Mouse (Mus musculus) embryonic facial prominence, embryonic 14.5 days (tissue): ENCODE data around the gene Adgrf5. TPM values are rescaled to one million over a fixed set of nuclear protein-coding genes. Genes with fewer than 3 reads are reported as not detected.

Experiments
- ATAC-seq: fragments of 200-750 bp; cut with Nextera tagmentation; 2 replicates; pipeline ENCODE4 v1.8.0; 2017; ENCODE audit warnings: low read depth, moderate number of reproducible peaks, moderate TSS enrichment
- DNase-seq: peaks from one replicate; pipeline ENCODE4 v3.0.0-alpha.2; 2015; ENCODE audit warnings: low spot score
- H3K27ac ChIP-seq: fragments of 300-500 bp; sonication (generic); replicated peaks from 2 replicates; pipeline ENCODE4 v1.5.1; 2014; ENCODE audit warnings: low read depth, mild to moderate bottlenecking, low read length, moderate library complexity
- H3K27me3 ChIP-seq: fragments of 300-500 bp; sonication (generic); replicated peaks from 2 replicates; pipeline ENCODE4 v1.6.1; 2014; ENCODE audit warnings: low read length; ENCODE audit not compliant: control insufficient read depth, insufficient read depth
- H3K36me3 ChIP-seq: fragments of 300-500 bp; sonication (generic); 2 replicates; pipeline ENCODE4 v1.6.1; 2014; ENCODE audit warnings: low read length, mixed read lengths; ENCODE audit not compliant: control insufficient read depth, insufficient read depth
- H3K4me1 ChIP-seq: fragments of 300-500 bp; sonication (generic); 2 replicates; pipeline ENCODE4 v1.6.1; 2014; ENCODE audit warnings: antibody characterized with exemption, low read length; ENCODE audit not compliant: control insufficient read depth, insufficient read depth
- H3K4me2 ChIP-seq: fragments of 300-500 bp; sonication (generic); 2 replicates; pipeline ENCODE4 v1.6.1; 2014; ENCODE audit warnings: low read depth, mild to moderate bottlenecking, low read length, moderate library complexity, mixed read lengths
- H3K4me3 ChIP-seq: fragments of 300-500 bp; sonication (generic); 2 replicates; pipeline ENCODE4 v1.5.1; 2014; ENCODE audit warnings: low read depth, mild to moderate bottlenecking, low read length
- H3K9ac ChIP-seq: fragments of 300-500 bp; sonication (generic); 2 replicates; pipeline ENCODE4 v1.6.1; 2014; ENCODE audit warnings: low read depth, mild to moderate bottlenecking, low read length, moderate library complexity, mixed read lengths
- H3K9me3 ChIP-seq: fragments of 300-500 bp; sonication (generic); 2 replicates; pipeline ENCODE4 v1.6.1; 2016; ENCODE audit warnings: low read length; ENCODE audit not compliant: control insufficient read depth
- WGBS: fragments of 180-500 bp; shearing (Covaris S2); extraction: QIAGEN DNeasy Blood & Tissue Kit; methylation state at CpG from one replicate; pipeline ENCODE4 v1.1.7; 2014; 5-methylcytosine and 5-hydroxymethylcytosine counted together
- polyA plus RNA-seq: library from polyadenylated mRNA; unstranded; fragments of >200 nt; fragmentation: Nextera tagmentation; extraction: Ambion mirVana; gene quantifications from 2 replicates; pipeline ENCODE4 v1.2.1, GENCODE M21; 2014

Gene Adgrf5
- polyA plus RNA-seq, 1 experiment from 2014 or later = 13.0 TPM

DNA sequence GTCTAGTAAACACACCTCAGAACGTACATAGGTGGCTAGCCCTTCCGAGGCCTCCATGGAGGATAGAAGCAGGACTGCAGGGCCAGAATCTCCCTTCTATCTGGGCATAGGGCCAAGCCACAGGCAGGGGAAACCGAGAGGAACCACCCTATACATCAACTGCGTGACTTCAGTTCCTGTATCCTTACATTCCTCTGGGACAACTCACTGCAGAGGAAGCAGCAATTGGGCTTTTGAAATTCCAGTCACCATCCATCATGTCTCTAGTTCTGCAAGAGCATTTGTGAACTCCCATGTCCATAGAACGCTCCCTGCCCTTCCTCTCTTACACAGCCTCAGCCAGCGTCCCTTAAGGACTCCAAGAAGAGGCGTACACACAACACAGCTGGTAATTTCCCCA, 47.3 kb downstream of the Adgrf5 start:
- H3K4me1 ChIP-seq = no peaks in the 10 kb centered on the region
- ATAC-seq = peak; percentile 55; the same call in 1 of the 2 replicates
- peak; percentile 74 for DNase-seq
- H3K4me3 ChIP-seq = no peak overlapping the region
- H3K27me3 ChIP-seq = no peaks in the 10 kb centered on the region
- H3K27ac ChIP-seq = no peak overlapping the region
- no peaks in the 10 kb centered on the region for H3K36me3 ChIP-seq
- WGBS = 56% methylated on average over 7 of the region's 7 CpGs
- H3K4me2 ChIP-seq = no peak overlapping the region
- H3K9me3 ChIP-seq = no peaks in the 10 kb centered on the region
- H3K9ac ChIP-seq = no peak overlapping the region

- 67% methylated on average over 7 of the region's 7 CpGs for WGBS
- DNase-seq (no peak), ATAC-seq (no peak)
Measured at GRCm38 (mm10) chr17:43413182-43413581, 52.9 kb downstream of the Adgrf5 start.

GRCm38 (mm10) chr17:43419204-43419603, 59.0 kb downstream of the Adgrf5 start:
- WGBS = 89% methylated on average over 5 of the region's 5 CpGs
- Histone ChIP-seq H3K4me1 (no peaks in the 10 kb centered on the region), H3K4me2 (no peak overlapping the region), H3K36me3 (no peaks in the 10 kb centered on the region), H3K9me3 (no peaks in the 10 kb centered on the region), H3K9ac (no peak overlapping the region), H3K27me3 (no peaks in the 10 kb centered on the region), H3K27ac (no peak overlapping the region), H3K4me3 (no peak overlapping the region)
- DNase-seq (no peak), ATAC-seq (no peak)

More at GRCm38 (mm10) chr17:43413182-43413581, 52.9 kb downstream of the Adgrf5 start:
- Histone ChIP-seq H3K9me3 (no peaks in the 10 kb centered on the region), H3K4me2 (no peak overlapping the region), H3K27me3 (no peaks in the 10 kb centered on the region), H3K27ac (no peak overlapping the region), H3K9ac (no peak overlapping the region), H3K4me1 (no peaks in the 10 kb centered on the region), H3K4me3 (no peak overlapping the region), H3K36me3 (no peaks in the 10 kb centered on the region)

DNA sequence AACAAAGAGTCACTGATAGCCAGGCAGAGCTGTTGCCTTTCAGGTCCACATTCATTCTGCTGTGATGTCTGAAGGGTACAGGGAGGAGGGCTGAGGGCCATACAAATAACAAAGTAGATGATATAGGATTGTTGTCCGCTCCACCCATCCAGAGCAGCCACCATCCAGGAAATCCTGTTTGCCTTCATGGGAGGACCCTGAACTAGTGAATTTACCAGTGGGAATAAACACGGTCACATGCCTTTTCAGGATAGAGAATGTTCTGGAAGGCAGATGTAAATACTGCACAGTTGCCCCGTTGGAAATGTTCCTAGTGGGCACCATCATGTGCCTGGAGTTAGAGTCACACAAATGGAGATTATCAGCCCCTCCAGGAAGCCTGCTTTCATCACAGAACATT, 60.1 kb downstream of the Adgrf5 start:
- Histone ChIP-seq H3K4me3 (no peak overlapping the region), H3K9me3 (no peaks in the 10 kb centered on the region), H3K4me1 (no peaks in the 10 kb centered on the region), H3K4me2 (no peak overlapping the region), H3K27me3 (no peaks in the 10 kb centered on the region), H3K36me3 (no peaks in the 10 kb centered on the region), H3K9ac (no peak overlapping the region), H3K27ac (no peak overlapping the region)
- ATAC-seq = no peak
- DNase-seq = no peak
- WGBS = 68% methylated on average over 3 of the region's 3 CpGs

DNA sequence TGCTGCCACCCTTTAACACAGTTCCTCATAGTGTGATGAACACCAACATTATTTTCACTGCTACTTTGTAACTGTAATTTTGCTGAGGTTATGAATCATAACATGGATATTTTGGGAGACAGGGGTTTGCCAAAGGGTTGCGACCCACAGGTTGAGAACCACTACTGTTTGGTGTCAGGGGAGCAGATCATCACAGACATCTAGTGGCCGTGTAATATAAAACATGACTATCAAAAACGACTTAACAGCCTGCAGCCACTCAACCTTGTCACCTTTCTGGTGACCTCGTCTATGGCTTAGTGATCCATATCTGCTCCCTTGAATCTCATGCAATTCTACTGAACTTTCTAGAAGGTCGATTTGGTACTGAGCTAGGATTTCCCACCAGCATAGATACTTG, 63.7 kb downstream of the Adgrf5 start:
- H3K27me3 ChIP-seq = no peaks in the 10 kb centered on the region
- H3K4me1 ChIP-seq = no peaks in the 10 kb centered on the region
- WGBS = 72% methylated on average over 5 of the region's 5 CpGs
- no peak overlapping the region for H3K4me2 ChIP-seq
- no peak overlapping the region for H3K9ac ChIP-seq
- DNase-seq = no peak
- no peaks in the 10 kb centered on the region for H3K36me3 ChIP-seq
- no peaks in the 10 kb centered on the region for H3K9me3 ChIP-seq
- ATAC-seq = no peak
- no peak overlapping the region for H3K27ac ChIP-seq
- H3K4me3 ChIP-seq = no peak overlapping the region

DNA sequence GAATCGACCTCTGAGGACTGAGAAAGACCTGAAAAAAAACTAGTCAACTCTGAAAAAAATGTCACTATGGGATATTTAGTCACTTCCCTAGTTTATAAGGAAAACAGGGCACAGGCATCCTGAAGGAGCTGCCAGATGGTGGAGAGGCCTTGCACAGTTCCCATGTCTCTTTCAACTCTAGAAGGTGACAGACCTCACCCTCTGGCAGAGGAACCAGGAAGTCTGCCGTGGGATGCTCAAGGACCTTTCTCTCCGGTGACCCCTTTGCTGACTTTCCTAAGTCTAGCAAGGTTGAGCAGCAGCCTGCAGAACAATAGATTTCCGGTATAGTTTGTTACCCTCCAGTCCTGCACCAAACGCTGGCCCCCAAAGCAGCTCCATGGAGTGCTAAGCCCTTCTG, 71.4 kb downstream of the Adgrf5 start:
- 56% methylated on average over 5 of the region's 5 CpGs for WGBS
- H3K27ac ChIP-seq = no peak overlapping the region
- ATAC-seq (no peak), DNase-seq (peak; percentile 44)
- H3K4me1 ChIP-seq = no peaks in the 10 kb centered on the region
- H3K4me2 ChIP-seq = no peak overlapping the region
- no peaks in the 10 kb centered on the region for H3K36me3 ChIP-seq
- no peaks in the 10 kb centered on the region for H3K27me3 ChIP-seq
- no peak overlapping the region for H3K4me3 ChIP-seq
- H3K9ac ChIP-seq = no peak overlapping the region
- no peaks in the 10 kb centered on the region for H3K9me3 ChIP-seq

GRCm38 (mm10) chr17:43434485-43434884, 74.2 kb downstream of the Adgrf5 start:
- Histone ChIP-seq H3K4me1 (no peaks in the 10 kb centered on the region), H3K9ac (no peak overlapping the region), H3K36me3 (no peaks in the 10 kb centered on the region), H3K4me2 (no peak overlapping the region), H3K4me3 (no peak overlapping the region), H3K27me3 (no peaks in the 10 kb centered on the region), H3K9me3 (no peaks in the 10 kb centered on the region), H3K27ac (no peak overlapping the region)
- WGBS = 70% methylated on average over 8 of the region's 8 CpGs
- no peak for ATAC-seq
- DNase-seq = peak; percentile 15

DNA sequence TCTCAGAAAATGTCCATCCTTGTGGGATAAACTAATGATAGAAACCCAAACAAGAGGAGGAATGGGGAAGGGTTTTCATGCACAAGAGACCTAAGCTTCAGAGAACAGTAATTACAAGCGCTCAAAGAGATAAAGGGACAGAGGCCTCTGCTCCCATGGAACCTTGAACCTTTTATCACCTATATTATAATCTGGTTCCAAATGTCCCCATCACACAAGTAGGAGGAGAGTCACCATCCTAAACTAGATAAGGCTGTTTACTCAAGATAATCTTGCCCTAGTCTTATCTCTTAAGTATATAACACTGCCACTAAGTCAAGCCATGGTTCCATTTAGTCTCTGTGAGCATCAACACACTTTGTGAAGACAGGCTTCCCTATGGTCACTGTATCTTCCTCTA, 91.0 kb downstream of the Adgrf5 start:
- H3K36me3 ChIP-seq = no peaks in the 10 kb centered on the region
- no peak for ATAC-seq
- WGBS = 89% methylated on average over 1 of the region's 1 CpGs

GRCm38 (mm10) chr17:43458598-43458997, 98.3 kb downstream of the Adgrf5 start:
- H3K4me2 ChIP-seq = no peak overlapping the region
- no peaks in the 10 kb centered on the region for H3K9me3 ChIP-seq
- H3K27me3 ChIP-seq = no peaks in the 10 kb centered on the region
- no peak overlapping the region for H3K9ac ChIP-seq
- ATAC-seq = peak; percentile 62
- H3K27ac ChIP-seq = no peak overlapping the region
- H3K4me1 ChIP-seq = peaks cover 4% of the 10 kb centered on the region
- 13% methylated on average over 9 of the region's 9 CpGs for WGBS
- H3K4me3 ChIP-seq = no peak overlapping the region
- H3K36me3 ChIP-seq = no peaks in the 10 kb centered on the region
- peak; percentile 93 for DNase-seq

More for the DNA sequence above, 91.0 kb downstream of the Adgrf5 start:
- no peak overlapping the region for H3K4me3 ChIP-seq
- no peak overlapping the region for H3K4me2 ChIP-seq
- no peaks in the 10 kb centered on the region for H3K27me3 ChIP-seq
- no peak overlapping the region for H3K9ac ChIP-seq
- no peaks in the 10 kb centered on the region for H3K4me1 ChIP-seq
- H3K9me3 ChIP-seq = no peaks in the 10 kb centered on the region
- DNase-seq = no peak
- no peak overlapping the region for H3K27ac ChIP-seq
